Mouse (Mus musculus): Measurements from ENCODE around the gene Abcc3. TPM values are rescaled to one million over a fixed set of nuclear protein-coding genes. Genes with fewer than 3 reads are reported as not detected.

Gene Abcc3
- 0.31 and 0.54 TPM in 2 replicates for polyA plus RNA-seq (2015; fragmentation: Nextera tagmentation; extraction: Ambion mirVana)

DNA sequence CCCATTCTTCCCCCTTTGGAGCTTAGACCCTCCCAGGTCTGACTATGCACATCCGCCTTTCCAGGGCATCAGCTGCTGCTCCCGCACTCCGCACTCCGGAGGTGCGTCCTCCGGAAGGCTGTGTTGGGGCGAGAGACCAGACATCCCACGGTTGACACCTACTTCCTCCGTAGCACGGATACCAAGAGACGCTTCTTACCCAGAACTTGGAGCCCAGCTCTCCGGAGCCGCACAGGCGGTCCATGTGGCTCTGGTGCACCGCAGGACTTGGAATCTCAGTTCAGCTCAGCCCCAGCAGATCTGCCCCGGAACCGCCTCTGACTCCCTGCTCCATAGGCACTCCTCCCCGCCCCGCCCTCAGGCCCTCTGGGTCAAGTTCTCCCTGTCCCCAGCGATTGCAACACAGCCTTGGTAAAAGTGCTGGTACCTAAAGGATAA is at the start of gene Abcc3:
Abcc3 (minus strand) TSS at position 326 of the 438 bp plus-strand sequence.
- Histone ChIP-seq H3K9me3 (replicated peaks) (no peaks in the 10 kb centered on the region), H3K4me2 (peak within 1 kb of the TSS; percentile 30), H3K4me1 (0 out of 2 replicates have a peak, but pooled peaks cover 4% of the 10 kb centered on the region), H3K9ac (no peak within 1 kb of the TSS), H3K27ac (no peak within 1 kb of the TSS), H3K27me3 (peaks cover 23% of the 10 kb centered on the region), H3K4me3 (no peak within 1 kb of the TSS), H3K36me3 (ENCODE audit: poor library complexity, severe bottlenecking) (no peaks in the 10 kb centered on the region)
- no peak for ATAC-seq
- WGBS: 18% methylated on average over 20 of the region's 20 CpGs

GRCm38 (mm10) chr11:94441752-94442151 is 49.0 kb upstream of the Abcc3 start:
- Histone ChIP-seq H3K9ac (no peak overlapping the region; the same call in 1 of the 2 replicates), H3K4me1 (peaks cover 29% of the 10 kb centered on the region), H3K4me2 (no peak overlapping the region), H3K36me3 (ENCODE audit: poor library complexity, severe bottlenecking) (no peaks in the 10 kb centered on the region), H3K27me3 (0 out of 2 replicates have a peak, but pooled peaks cover 2% of the 10 kb centered on the region), H3K4me3 (no peak overlapping the region), H3K9me3 (replicated peaks) (no peaks in the 10 kb centered on the region), H3K27ac (peak overlapping the region; percentile 46; the same call in 1 of the 2 replicates)
- ATAC-seq: no peak
- WGBS: 48% methylated on average over 9 of the region's 9 CpGs

- Histone ChIP-seq H3K9ac (no peak overlapping the region), H3K9me3 (replicated peaks) (no peaks in the 10 kb centered on the region), H3K4me2 (no peak overlapping the region), H3K27me3 (0 out of 2 replicates have a peak, but pooled peaks cover 2% of the 10 kb centered on the region), H3K4me3 (no peak overlapping the region), H3K27ac (peak overlapping the region; percentile 46; the same call in 1 of the 2 replicates), H3K36me3 (ENCODE audit: poor library complexity, severe bottlenecking) (no peaks in the 10 kb centered on the region), H3K4me1 (peaks cover 29% of the 10 kb centered on the region)
- ATAC-seq: no peak
- 25% methylated on average over 7 of the region's 7 CpGs for WGBS
Observed at GRCm38 (mm10) chr11:94441122-94441521, 48.3 kb upstream of the Abcc3 start.

GRCm38 (mm10) chr11:94440421-94440820 is 47.6 kb upstream of the Abcc3 start:
- no peak overlapping the region for H3K4me2 ChIP-seq
- no peak overlapping the region for H3K4me3 ChIP-seq
- 0 out of 2 replicates have a peak, but pooled peaks cover 2% of the 10 kb centered on the region for H3K27me3 ChIP-seq
- H3K27ac ChIP-seq: 0 out of 2 replicates have a peak overlapping the region, but pooled peaks have one; percentile 11
- H3K4me1 ChIP-seq: peaks cover 26% of the 10 kb centered on the region
- H3K9me3 ChIP-seq (replicated peaks): no peaks in the 10 kb centered on the region
- H3K9ac ChIP-seq: no peak overlapping the region
- WGBS: 63% methylated on average over 6 of the region's 6 CpGs
- no peak for ATAC-seq
- no peaks in the 10 kb centered on the region for H3K36me3 ChIP-seq (ENCODE audit: poor library complexity, severe bottlenecking)

DNA sequence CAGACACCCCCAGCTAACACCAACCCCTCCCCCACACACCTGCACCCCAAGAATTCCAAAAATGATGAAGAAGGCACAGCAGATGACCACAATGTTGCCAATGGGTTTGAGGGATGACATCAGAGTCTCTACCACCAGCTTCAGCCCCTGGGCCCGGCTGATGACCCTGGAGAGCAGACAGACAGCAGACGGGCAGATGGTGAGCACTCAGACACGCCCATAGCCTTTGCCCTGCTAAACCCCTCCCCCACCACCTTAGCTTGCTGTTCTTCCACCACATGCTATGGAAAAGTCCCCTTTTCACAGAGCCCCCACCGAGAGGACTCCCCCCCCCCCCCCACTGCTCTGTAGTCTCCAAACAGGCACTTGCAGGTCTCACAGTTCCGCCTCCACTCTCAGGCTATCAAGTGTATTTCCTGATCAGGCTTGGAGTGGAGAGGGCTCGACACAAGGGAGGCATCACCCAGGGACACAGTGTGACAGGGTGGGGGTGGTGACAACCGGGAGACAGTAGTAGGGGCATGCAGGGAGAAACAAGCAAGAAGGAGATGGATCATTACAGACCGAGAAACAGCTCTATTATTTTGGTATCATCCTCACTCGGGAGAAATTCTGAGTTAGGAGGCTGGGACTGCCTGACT is 36.3 kb upstream of the Abcc3 start:
- H3K36me3 ChIP-seq (ENCODE audit: poor library complexity, severe bottlenecking): peaks cover 22% of the 10 kb centered on the region
- ATAC-seq: no peak
- WGBS: 35% methylated on average over 9 of the region's 9 CpGs

GRCm38 (mm10) chr11:94428091-94428835 is 35.5 kb upstream of the Abcc3 start:
- H3K4me2 ChIP-seq: peak overlapping the region; percentile 16; the same call in 1 of the 2 replicates
- WGBS: 27% methylated on average over 4 of the region's 4 CpGs

More for the DNA sequence above, 36.3 kb upstream of the Abcc3 start:
- peak overlapping the region; percentile 72 for H3K27ac ChIP-seq
- peak overlapping the region; percentile 16; the same call in 1 of the 2 replicates for H3K4me2 ChIP-seq
- no peaks in the 10 kb centered on the region for H3K9me3 ChIP-seq (replicated peaks)
- no peak overlapping the region for H3K4me3 ChIP-seq
- peaks cover 3% of the 10 kb centered on the region; the same call in 1 of the 2 replicates for H3K27me3 ChIP-seq
- no peak overlapping the region for H3K9ac ChIP-seq
- H3K4me1 ChIP-seq: peaks cover 43% of the 10 kb centered on the region

GRCm38 (mm10) chr11:94425656-94426055 is 32.9 kb upstream of the Abcc3 start:
- peaks cover 16% of the 10 kb centered on the region for H3K36me3 ChIP-seq (ENCODE audit: poor library complexity, severe bottlenecking)
- peaks cover 54% of the 10 kb centered on the region for H3K4me1 ChIP-seq
- WGBS: 83% methylated on average over 14 of the region's 14 CpGs

More at GRCm38 (mm10) chr11:94428091-94428835, 35.5 kb upstream of the Abcc3 start:
- H3K9ac ChIP-seq: no peak overlapping the region
- ATAC-seq: peak; percentile 84
- no peak overlapping the region for H3K4me3 ChIP-seq
- H3K4me1 ChIP-seq: peaks cover 44% of the 10 kb centered on the region
- no peaks in the 10 kb centered on the region for H3K27me3 ChIP-seq
- H3K9me3 ChIP-seq (replicated peaks): no peaks in the 10 kb centered on the region
- peaks cover 22% of the 10 kb centered on the region for H3K36me3 ChIP-seq (ENCODE audit: poor library complexity, severe bottlenecking)
- H3K27ac ChIP-seq: peak overlapping the region; percentile 72

DNA sequence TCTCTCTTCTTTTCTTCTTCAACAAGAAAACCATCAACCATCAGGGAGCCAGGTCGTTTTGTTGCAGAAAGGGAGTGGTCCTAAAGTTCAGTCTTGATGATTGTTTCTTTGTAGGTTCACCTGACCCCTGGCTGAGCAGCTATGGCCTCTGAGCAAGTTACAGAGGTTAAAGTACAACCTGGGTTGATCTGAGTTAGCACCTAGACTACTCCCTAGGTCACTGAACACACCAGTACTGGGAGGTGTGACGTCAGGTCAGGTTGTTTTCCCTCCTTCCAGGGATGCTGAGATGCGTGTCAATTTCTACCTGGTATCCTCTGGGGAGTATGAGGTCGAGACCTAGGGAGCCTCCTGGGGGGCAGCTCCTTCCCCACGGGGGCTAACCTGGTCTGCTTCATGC is 32.4 kb upstream of the Abcc3 start:
- WGBS: 52% methylated on average over 5 of the region's 5 CpGs
- no peak overlapping the region for H3K27ac ChIP-seq
- no peak overlapping the region for H3K4me2 ChIP-seq

More at GRCm38 (mm10) chr11:94425656-94426055, 32.9 kb upstream of the Abcc3 start:
- Histone ChIP-seq H3K4me3 (no peak overlapping the region), H3K27me3 (no peaks in the 10 kb centered on the region; the same call in 1 of the 2 replicates), H3K4me2 (no peak overlapping the region), H3K9me3 (replicated peaks) (no peaks in the 10 kb centered on the region), H3K27ac (no peak overlapping the region), H3K9ac (no peak overlapping the region)
- ATAC-seq: no peak

GRCm38 (mm10) chr11:94424380-94424779 is 31.6 kb upstream of the Abcc3 start:
- Histone ChIP-seq H3K4me2 (no peak overlapping the region), H3K4me3 (no peak overlapping the region), H3K27me3 (no peaks in the 10 kb centered on the region; the same call in 1 of the 2 replicates), H3K9ac (no peak overlapping the region), H3K9me3 (replicated peaks) (no peaks in the 10 kb centered on the region), H3K36me3 (ENCODE audit: poor library complexity, severe bottlenecking) (peaks cover 11% of the 10 kb centered on the region), H3K4me1 (peaks cover 57% of the 10 kb centered on the region), H3K27ac (peak overlapping the region; percentile 40; the same call in 1 of the 2 replicates)
- WGBS: 58% methylated on average over 15 of the region's 15 CpGs
- no peak for ATAC-seq

More for the DNA sequence above, 32.4 kb upstream of the Abcc3 start:
- H3K27me3 ChIP-seq: no peaks in the 10 kb centered on the region; the same call in 1 of the 2 replicates
- no peak overlapping the region for H3K9ac ChIP-seq
- H3K4me3 ChIP-seq: no peak overlapping the region
- peaks cover 16% of the 10 kb centered on the region for H3K36me3 ChIP-seq (ENCODE audit: poor library complexity, severe bottlenecking)
- H3K4me1 ChIP-seq: peaks cover 56% of the 10 kb centered on the region
- no peak for ATAC-seq
- no peaks in the 10 kb centered on the region for H3K9me3 ChIP-seq (replicated peaks)

DNA sequence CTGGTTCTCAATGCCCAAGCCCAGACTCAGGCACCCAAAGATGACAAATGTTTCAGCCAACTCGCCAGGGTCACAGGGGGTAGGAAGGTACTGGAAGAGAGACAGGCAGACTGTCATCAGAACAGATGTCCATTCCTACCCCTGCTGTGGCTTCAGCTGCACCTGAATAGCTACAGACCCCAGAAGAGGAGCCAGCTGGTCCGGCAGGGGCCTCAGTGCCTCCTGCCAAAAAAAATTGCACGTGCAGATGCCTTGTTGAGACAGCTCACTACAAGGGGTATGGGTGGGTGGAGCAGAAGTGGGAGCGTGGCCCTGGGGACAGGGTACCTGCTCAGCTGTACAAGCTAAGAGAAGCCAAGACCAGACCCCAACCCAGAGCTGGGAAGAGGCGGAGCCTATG is 31.1 kb upstream of the Abcc3 start:
- H3K9me3 ChIP-seq (replicated peaks): no peaks in the 10 kb centered on the region
- no peaks in the 10 kb centered on the region; the same call in 1 of the 2 replicates for H3K27me3 ChIP-seq
- H3K4me2 ChIP-seq: no peak overlapping the region
- 54% methylated on average over 5 of the region's 5 CpGs for WGBS
- H3K27ac ChIP-seq: peak overlapping the region; percentile 40
- no peak; the same call in 1 of the 2 replicates for ATAC-seq
- H3K4me1 ChIP-seq: peaks cover 53% of the 10 kb centered on the region
- no peak overlapping the region for H3K9ac ChIP-seq
- no peak overlapping the region for H3K4me3 ChIP-seq
- H3K36me3 ChIP-seq (ENCODE audit: poor library complexity, severe bottlenecking): peaks cover 11% of the 10 kb centered on the region

DNA sequence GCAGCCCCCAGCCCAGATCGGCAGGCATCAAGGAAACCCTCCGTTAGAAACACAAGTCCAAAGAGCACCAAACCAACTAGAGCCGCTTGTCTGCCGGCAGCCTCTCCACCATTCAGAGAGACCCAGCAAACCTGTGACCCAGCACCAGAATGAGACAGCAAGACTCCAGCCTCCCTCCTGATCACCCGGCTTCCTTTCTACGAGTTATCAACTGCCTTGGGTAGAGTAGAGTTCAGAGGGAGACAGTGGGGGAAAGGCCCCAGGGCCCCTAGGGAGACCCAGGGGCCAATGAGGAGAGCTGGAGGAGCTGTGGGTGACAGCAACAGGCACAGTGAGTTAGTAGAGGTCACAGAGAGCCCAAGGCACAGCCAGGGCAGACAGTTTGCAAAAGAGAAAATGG is 28.2 kb upstream of the Abcc3 start:
- ATAC-seq: no peak
- Histone ChIP-seq H3K27ac (no peak overlapping the region; the same call in 1 of the 2 replicates), H3K36me3 (ENCODE audit: poor library complexity, severe bottlenecking) (peaks cover 20% of the 10 kb centered on the region), H3K4me2 (no peak overlapping the region), H3K4me1 (peaks cover 39% of the 10 kb centered on the region), H3K4me3 (no peak overlapping the region), H3K9me3 (replicated peaks) (no peaks in the 10 kb centered on the region), H3K9ac (no peak overlapping the region), H3K27me3 (no peaks in the 10 kb centered on the region; the same call in 1 of the 2 replicates)
- WGBS: 72% methylated on average over 6 of the region's 6 CpGs

- no peaks in the 10 kb centered on the region for H3K9me3 ChIP-seq (replicated peaks)
- no peak overlapping the region for H3K4me3 ChIP-seq
- peaks cover 42% of the 10 kb centered on the region for H3K4me1 ChIP-seq
- no peaks in the 10 kb centered on the region; the same call in none of the 2 replicates for H3K27me3 ChIP-seq
- no peak overlapping the region for H3K9ac ChIP-seq
- H3K36me3 ChIP-seq (ENCODE audit: poor library complexity, severe bottlenecking): peaks cover 21% of the 10 kb centered on the region
- no peak overlapping the region for H3K4me2 ChIP-seq
- no peak for ATAC-seq
- no peak overlapping the region for H3K27ac ChIP-seq
- 31% methylated on average over 7 of the region's 7 CpGs for WGBS
Observed at GRCm38 (mm10) chr11:94420325-94420724, 27.5 kb upstream of the Abcc3 start.

All from forebrain, embryonic 13.5 days (tissue).